Mouse (Mus musculus): ENCODE results near the gene Adad2. TPM values are rescaled to one million over a fixed set of nuclear protein-coding genes. Genes with fewer than 3 reads are reported as not detected.
A peak's percentile ranks its signal among the peaks of the same experiment; 100 is the strongest.

Adad2 gene
- polyA plus RNA-seq, 1 experiment = not detected

DNA sequence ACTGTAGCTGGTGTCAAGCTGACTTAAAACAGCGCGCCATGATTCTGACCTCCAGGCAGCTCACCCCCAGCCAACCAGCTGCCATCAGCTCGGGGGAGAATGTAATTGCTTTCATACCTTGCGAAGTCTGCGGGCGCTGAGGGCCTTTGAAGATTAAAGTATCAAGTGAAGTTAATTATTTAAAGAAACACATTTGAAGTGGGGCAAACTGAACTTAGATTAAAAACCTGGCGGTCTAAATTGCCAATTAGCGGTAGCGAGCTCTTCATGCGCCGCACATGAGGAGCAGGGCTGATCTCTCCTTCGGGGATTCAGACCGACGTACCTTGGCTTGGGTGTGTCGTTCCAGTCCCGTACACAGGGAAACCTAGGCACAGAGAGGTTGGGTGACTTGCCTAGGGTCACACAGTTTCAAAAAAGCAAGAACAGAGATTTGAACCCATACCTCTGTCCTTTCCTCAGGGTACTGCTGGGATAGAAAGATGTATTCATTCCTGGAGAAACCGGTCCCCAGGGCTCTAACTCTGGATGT, 31.9 kb downstream of the Adad2 start:
- DNase-seq (ENCODE audit: low read depth in 1 of 2, low spot score in 2 of 2) = no peak
- H3K36me3 ChIP-seq (ENCODE audit: control insufficient read depth, insufficient read depth, low read length) = no peaks in the 10 kb centered on the region
- no peaks in the 10 kb centered on the region for H3K27me3 ChIP-seq (ENCODE audit: control insufficient read depth, insufficient read depth, low read length)
- no peak for TF ChIP-seq POLR2A (IDR thresholded peaks at IDR 0.05; ENCODE audit: low read depth, low read length)
- TF ChIP-seq CTCF (IDR thresholded peaks at IDR 0.05; ENCODE audit: extremely low read depth, insufficient read depth, insufficient read length, insufficient replicate concordance) = no peak
- 93% methylated on average over 17 of the region's 17 CpGs for WGBS
- H3K27ac ChIP-seq (ENCODE audit: insufficient read depth, low read length) = no peak overlapping the region
- no peak overlapping the region for H3K4me3 ChIP-seq (ENCODE audit: extremely low read depth, insufficient read depth, insufficient read length)
- no peaks in the 10 kb centered on the region for H3K4me1 ChIP-seq (ENCODE audit: control insufficient read depth, insufficient read depth, insufficient read length)

DNA sequence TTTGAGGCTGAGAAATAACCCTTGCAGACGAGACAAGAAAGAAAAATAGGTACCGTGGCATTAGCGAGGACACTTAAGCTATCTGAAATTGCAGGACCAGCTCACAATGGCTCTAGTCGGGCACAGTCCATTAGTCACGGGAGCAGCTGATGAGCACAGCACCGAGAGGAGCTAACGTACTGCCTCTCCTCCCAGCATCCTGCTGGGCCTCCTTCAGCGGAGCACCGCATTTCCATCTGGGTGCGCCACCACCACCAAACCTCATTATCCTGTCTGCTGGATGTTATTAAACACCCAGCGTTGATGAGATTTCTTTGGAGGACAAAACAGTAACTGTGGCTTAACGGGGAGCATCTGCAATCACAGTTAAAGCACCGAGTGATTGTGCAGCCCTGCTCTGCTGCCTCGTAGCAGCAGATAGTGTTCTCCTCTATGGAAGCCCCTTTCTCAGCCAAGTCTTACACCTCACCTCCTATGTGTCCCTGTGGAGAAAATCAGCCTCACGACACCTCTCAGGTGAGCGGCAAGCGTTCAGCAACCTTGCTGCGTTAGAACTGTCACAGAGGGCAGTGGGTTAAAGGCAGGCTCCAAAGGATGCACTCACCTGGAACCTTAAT, 32.5 kb downstream of the Adad2 start:
- H3K36me3 ChIP-seq (ENCODE audit: control insufficient read depth, insufficient read depth, low read length) = no peaks in the 10 kb centered on the region
- 88% methylated on average over 18 of the region's 18 CpGs for WGBS
- H3K4me3 ChIP-seq (ENCODE audit: extremely low read depth, insufficient read depth, insufficient read length) = no peak overlapping the region
- TF ChIP-seq POLR2A (IDR thresholded peaks at IDR 0.05; ENCODE audit: low read depth, low read length) (no peak), CTCF (IDR thresholded peaks at IDR 0.05; ENCODE audit: extremely low read depth, insufficient read depth, insufficient read length, insufficient replicate concordance) (no peak)
- H3K27me3 ChIP-seq (ENCODE audit: control insufficient read depth, insufficient read depth, low read length) = no peaks in the 10 kb centered on the region
- H3K27ac ChIP-seq (ENCODE audit: insufficient read depth, low read length) = no peak overlapping the region
- DNase-seq (ENCODE audit: low read depth in 1 of 2, low spot score in 2 of 2) = no peak
- H3K4me1 ChIP-seq (ENCODE audit: control insufficient read depth, insufficient read depth, insufficient read length) = no peaks in the 10 kb centered on the region

DNA sequence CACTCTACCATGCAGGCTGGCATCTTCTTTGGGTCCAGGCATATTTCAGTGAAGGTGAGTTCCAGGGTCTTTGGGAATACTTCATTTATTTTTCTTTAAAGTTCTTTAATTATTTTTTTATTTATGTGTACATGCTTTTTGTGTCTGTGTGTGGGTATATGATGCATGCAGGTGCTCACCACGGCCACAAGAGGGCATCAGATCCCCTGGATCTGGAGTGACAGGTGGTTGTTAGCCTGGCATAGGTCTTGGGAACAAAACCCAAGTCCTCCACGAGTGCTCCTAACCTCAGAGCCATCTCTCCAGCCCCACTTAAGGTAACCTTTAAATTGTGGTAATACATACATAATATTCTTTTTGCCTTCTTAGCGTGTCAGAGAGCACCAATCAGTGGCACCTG, 33.6 kb downstream of the Adad2 start:
- DNase-seq (ENCODE audit: low read depth in 1 of 2, low spot score in 2 of 2) = no peak
- no peak for TF ChIP-seq POLR2A (IDR thresholded peaks at IDR 0.05; ENCODE audit: low read depth, low read length)
- no peak for TF ChIP-seq CTCF (IDR thresholded peaks at IDR 0.05; ENCODE audit: extremely low read depth, insufficient read depth, insufficient read length, insufficient replicate concordance)
- no peaks in the 10 kb centered on the region for H3K4me1 ChIP-seq (ENCODE audit: control insufficient read depth, insufficient read depth, insufficient read length)
- no peak overlapping the region for H3K27ac ChIP-seq (ENCODE audit: insufficient read depth, low read length)
- no peak overlapping the region for H3K4me3 ChIP-seq (ENCODE audit: extremely low read depth, insufficient read depth, insufficient read length)
- no peaks in the 10 kb centered on the region for H3K27me3 ChIP-seq (ENCODE audit: control insufficient read depth, insufficient read depth, low read length)
- H3K36me3 ChIP-seq (ENCODE audit: control insufficient read depth, insufficient read depth, low read length) = no peaks in the 10 kb centered on the region
- WGBS = 62% methylated on average over 3 of the region's 3 CpGs

DNA sequence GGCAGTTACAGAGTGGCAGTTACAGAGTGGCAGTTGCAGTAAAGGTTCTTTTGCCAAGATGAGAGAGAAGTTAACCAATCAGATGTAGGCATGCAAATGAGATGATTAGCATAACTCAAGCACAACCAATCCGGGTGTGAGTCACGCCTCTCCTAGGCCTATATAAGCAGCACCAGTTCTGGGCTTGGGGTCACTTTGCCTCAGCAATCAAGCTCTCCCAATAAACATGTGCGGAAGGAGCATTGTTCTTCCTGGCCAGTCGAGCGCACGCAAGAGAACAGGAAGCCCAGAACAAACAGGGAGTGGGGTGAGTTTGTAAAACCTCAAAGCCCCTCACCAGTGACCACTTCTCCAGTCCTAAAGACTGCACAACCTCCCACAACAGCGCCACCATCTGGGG, 34.3 kb downstream of the Adad2 start:
- WGBS = 82% methylated on average over 7 of the region's 7 CpGs
- Histone ChIP-seq H3K4me1 (ENCODE audit: control insufficient read depth, insufficient read depth, insufficient read length) (no peaks in the 10 kb centered on the region), H3K4me3 (ENCODE audit: extremely low read depth, insufficient read depth, insufficient read length) (no peak overlapping the region), H3K36me3 (ENCODE audit: control insufficient read depth, insufficient read depth, low read length) (no peaks in the 10 kb centered on the region), H3K27ac (ENCODE audit: insufficient read depth, low read length) (no peak overlapping the region), H3K27me3 (ENCODE audit: control insufficient read depth, insufficient read depth, low read length) (no peaks in the 10 kb centered on the region)
- no peak for DNase-seq (ENCODE audit: low read depth in 1 of 2, low spot score in 2 of 2)
- TF ChIP-seq CTCF (IDR thresholded peaks at IDR 0.05; ENCODE audit: extremely low read depth, insufficient read depth, insufficient read length, insufficient replicate concordance) = no peak
- no peak for TF ChIP-seq POLR2A (IDR thresholded peaks at IDR 0.05; ENCODE audit: low read depth, low read length)

DNA sequence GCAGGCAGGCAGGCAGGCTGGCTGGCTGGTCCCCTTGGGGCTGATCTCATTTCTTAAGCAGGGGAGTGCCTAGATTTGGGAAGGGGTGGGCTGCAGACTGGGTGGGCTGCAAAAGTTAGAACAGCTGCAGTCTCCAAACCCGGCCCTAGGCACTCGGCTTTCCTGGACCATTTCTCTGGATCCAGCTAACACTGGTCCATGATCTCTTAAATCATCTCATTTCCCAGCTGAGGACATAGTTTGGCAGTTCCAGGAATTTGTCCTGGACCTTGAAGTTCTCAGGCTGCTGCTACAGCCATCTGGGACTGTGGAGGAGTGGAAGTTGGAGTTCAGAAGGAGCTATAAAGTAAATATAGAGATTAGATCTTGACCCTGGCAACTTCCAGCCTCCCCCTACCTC, 38.8 kb downstream of the Adad2 start:
- no peak for DNase-seq (ENCODE audit: low read depth in 1 of 2, low spot score in 2 of 2)
- 60% methylated on average over 2 of the region's 2 CpGs for WGBS
- no peak overlapping the region for H3K27ac ChIP-seq (ENCODE audit: insufficient read depth, low read length)
- H3K36me3 ChIP-seq (ENCODE audit: control insufficient read depth, insufficient read depth, low read length) = no peaks in the 10 kb centered on the region
- no peak overlapping the region for H3K4me3 ChIP-seq (ENCODE audit: extremely low read depth, insufficient read depth, insufficient read length)
- TF ChIP-seq POLR2A (IDR thresholded peaks at IDR 0.05; ENCODE audit: low read depth, low read length) (no peak), CTCF (IDR thresholded peaks at IDR 0.05; ENCODE audit: extremely low read depth, insufficient read depth, insufficient read length, insufficient replicate concordance) (no peak)
- no peaks in the 10 kb centered on the region for H3K27me3 ChIP-seq (ENCODE audit: control insufficient read depth, insufficient read depth, low read length)
- no peaks in the 10 kb centered on the region for H3K4me1 ChIP-seq (ENCODE audit: control insufficient read depth, insufficient read depth, insufficient read length)

DNA sequence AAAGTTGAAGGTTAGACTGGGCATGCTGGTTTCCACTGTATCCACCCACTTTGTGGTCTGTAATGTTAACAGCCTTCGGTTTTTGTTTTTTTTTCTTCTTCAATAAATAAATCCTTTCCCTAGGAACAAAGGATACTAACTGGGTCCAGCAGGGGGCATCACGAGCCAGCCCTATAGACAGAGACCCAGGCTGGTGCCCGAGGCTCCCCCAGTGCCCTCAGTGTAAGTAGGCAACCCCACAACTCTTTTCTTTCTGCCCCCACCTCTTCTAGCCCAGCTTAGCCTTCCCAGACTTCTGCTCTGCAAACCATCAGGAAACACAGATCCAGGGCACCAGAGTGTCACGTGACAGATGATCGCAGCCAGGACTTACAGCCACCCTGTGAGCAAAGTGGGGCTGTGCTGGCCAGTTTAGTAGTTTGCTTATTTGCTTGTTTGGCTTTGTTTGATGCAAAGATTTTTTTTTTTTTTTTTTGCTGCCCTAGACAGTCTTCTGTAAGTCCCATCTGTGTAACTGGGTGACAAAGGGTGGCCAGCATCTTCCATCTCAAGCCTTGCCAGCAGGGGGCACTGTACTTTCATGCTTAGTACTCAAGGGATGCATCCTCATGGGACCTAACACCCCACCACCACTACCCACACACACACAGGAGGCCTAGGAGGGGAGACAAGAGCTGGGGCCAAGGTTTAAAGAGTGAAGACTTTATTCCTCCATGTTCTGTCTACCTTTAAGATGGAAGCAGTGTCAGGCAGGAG, 44.3 kb downstream of the Adad2 start:
- no peak overlapping the region for H3K27ac ChIP-seq (ENCODE audit: insufficient read depth, low read length)
- DNase-seq (ENCODE audit: low read depth in 1 of 2, low spot score in 2 of 2) = no peak
- WGBS = 49% methylated on average over 5 of the region's 5 CpGs
- no peak overlapping the region for H3K4me3 ChIP-seq (ENCODE audit: extremely low read depth, insufficient read depth, insufficient read length)
- no peaks in the 10 kb centered on the region; the same call in 1 of the 2 replicates for H3K4me1 ChIP-seq (ENCODE audit: control insufficient read depth, insufficient read depth, insufficient read length)
- H3K36me3 ChIP-seq (ENCODE audit: control insufficient read depth, insufficient read depth, low read length) = no peaks in the 10 kb centered on the region
- H3K27me3 ChIP-seq (ENCODE audit: control insufficient read depth, insufficient read depth, low read length) = no peaks in the 10 kb centered on the region
- TF ChIP-seq POLR2A (IDR thresholded peaks at IDR 0.05; ENCODE audit: low read depth, low read length) (no peak), CTCF (IDR thresholded peaks at IDR 0.05; ENCODE audit: extremely low read depth, insufficient read depth, insufficient read length, insufficient replicate concordance) (peak; percentile 15; the same call in 1 of the 2 replicates)

DNA sequence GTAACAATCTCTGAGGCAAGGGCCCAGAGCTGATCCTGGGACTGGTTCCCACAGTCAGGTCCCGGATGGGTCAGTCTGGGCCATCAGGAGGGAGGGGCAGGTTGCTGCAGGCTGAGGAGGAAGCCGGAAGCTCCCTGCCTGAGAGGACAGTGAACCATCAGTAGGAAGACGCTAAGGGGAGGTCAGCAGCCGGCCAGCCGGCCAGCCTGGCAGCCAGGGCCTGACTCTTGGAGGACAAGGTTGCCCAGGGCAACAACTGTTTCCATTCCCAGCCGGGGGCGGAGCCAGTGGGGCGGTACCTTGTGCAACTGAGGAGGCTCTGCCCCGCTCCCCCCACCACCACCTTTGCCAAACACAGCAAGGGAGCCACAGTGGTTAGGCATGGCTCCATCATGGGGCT, 48.5 kb downstream of the Adad2 start:
- WGBS = 67% methylated on average over 9 of the region's 9 CpGs
- no peak overlapping the region for H3K27ac ChIP-seq (ENCODE audit: insufficient read depth, low read length)

More for the DNA sequence above, 48.5 kb downstream of the Adad2 start:
- Histone ChIP-seq H3K4me3 (ENCODE audit: extremely low read depth, insufficient read depth, insufficient read length) (no peak overlapping the region), H3K36me3 (ENCODE audit: control insufficient read depth, insufficient read depth, low read length) (no peaks in the 10 kb centered on the region), H3K27me3 (ENCODE audit: control insufficient read depth, insufficient read depth, low read length) (no peaks in the 10 kb centered on the region), H3K4me1 (ENCODE audit: control insufficient read depth, insufficient read depth, insufficient read length) (no peaks in the 10 kb centered on the region; the same call in 1 of the 2 replicates)
- no peak for DNase-seq (ENCODE audit: low read depth in 1 of 2, low spot score in 2 of 2)
- TF ChIP-seq POLR2A (IDR thresholded peaks at IDR 0.05; ENCODE audit: low read depth, low read length) (no peak), CTCF (IDR thresholded peaks at IDR 0.05; ENCODE audit: extremely low read depth, insufficient read depth, insufficient read length, insufficient replicate concordance) (no peak)

Data from spleen, adult 2 months (tissue).